Mouse (Mus musculus) v-Abl transformed pro-B cells (cell line): ENCODE results near the gene Slc6a6.

Source experiments
- in situ Hi-C, 2 experiments: fragments of 400-800 bp; cut with MboI; formaldehyde crosslinking; loops; one replicate each; pipeline ENCODE4 v1.15.1; 2025; ENCODE audit not compliant: unreplicated experiment in 2 of 2

Slc6a6 gene

DNA sequence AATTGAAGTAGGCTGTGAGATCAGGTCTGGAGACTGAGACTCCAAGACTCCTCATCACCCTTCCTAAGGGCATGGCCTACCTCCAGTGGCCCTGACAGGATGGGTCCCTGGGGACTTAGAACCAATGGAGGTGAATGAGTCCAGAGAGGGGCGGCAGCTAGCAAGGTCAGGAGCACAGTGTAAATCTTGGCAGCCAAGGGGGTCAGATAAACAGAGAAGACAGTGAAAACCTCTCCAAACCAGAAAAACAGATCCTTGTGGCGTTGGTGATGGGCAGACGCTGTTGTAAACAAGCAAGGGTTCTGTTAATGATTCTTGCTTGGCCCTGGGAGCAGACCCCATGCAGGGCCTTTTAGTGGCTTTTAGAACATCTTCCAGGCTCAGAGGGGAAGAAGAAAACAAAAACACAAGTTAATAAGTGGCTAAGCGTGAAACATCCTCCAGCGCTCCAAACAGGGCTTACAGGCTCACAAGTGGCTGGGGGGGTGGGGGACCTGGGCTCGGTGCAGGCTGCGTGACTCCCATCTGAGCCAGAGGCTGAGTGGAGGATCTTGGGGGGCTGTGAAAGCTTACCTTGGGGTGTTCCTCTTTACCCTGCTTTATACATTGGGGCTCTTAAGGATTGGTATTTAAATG, 62.2 kb downstream of the Slc6a6 start:
- in situ Hi-C loops = no loop called here

DNA sequence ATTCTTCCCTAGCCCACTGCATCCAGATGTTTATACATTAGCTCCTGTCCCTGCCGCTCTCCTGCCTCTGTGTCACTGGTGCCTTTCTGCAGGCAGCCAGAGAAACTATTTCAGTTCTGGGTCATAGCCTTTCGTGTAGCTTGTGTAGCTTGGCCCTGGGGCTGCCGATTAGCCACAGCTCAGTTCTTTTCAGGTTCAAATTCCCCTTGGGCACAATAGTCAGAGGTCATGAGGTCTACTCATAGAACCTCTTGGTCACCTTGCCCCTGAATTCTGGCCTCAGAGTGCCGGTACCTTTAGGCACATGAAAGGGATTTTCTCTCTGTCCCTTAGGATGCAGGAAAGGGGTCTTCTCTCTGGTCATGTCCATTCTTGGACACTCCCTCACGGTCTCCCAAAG, 62.9 kb downstream of the Slc6a6 start:
- in situ Hi-C loops = no loop called here

DNA sequence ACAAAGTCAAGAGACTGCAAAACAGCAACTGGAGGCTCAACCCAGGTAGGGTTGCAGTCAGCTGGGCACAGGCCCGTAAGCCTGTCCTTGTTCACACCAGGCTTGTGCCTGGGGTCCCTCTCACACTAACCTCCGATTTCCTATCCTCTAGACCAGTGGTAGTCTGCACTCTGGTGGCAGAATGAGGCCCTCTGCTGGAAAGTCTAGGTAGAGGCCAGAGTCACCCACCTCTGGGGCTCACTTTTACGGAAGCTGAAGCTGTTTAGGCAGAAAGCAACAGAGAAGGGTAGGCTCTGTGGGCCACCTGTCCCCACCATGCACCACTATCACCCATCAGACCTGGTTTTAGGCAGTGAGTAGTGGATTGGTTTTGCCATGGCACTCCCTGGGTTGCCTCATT, 67.1 kb downstream of the Slc6a6 start:
- in situ Hi-C loops = no loop called here

DNA sequence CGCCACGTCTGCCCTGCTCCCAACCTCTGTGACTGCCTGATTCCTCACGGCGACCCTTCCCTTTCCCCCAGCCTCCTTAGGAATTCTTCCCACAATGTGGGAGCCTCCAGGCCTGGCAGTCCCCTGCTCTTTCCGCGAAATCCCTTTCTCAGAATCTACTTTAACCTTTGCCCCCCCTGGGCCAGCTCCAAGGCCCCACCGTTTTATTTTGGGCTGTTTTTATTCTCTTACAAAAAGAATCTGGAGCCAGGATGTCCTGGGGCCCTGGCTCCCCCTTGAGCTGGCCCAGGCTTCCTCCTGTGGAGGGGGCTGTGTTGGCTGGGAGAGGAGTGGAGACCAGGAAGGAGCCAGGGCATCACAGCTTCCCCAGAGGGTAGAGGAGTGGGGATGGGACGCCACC, 69.0 kb downstream of the Slc6a6 start:
- in situ Hi-C loops = no loop called here

DNA sequence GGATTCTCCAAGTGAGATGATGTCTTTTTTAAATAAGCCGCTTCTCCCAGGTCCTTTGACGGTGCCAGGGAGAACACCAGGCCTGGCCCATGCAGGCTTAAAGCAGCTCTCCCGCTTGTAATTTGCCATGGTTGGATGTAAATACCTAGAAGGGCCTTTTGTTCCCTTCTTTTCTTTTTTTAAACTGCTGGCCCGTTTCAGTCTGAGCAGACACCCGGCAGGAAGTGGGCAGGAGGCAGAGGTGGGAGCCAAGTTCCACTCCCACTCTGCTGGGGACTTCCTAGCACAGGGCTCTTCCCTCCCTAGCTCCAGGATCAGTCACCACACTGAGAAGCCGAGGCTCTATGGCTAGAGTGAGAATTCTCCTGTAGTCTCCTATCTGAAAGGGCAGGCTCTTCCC, 70.2 kb downstream of the Slc6a6 start:
- in situ Hi-C loops = no loop called here

DNA sequence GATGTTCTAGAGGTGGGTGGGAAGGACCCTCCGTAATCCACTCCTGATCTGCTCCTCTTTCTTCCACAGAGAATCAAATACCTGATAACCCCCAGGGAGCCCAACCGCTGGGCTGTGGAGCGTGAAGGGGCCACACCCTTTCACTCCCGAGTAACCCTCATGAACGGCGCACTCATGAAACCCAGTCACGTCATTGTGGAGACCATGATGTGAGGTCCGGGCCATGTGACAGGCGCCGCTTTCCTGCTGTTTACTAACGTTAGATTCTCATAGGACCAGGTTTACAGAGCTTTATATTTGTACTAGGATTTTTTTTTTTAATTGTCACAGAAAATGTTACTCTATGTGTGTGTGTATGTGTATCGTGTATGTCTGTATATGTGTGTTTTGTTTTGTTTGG, 71.0 kb downstream of the Slc6a6 start:
- in situ Hi-C loops = no loop called here

DNA sequence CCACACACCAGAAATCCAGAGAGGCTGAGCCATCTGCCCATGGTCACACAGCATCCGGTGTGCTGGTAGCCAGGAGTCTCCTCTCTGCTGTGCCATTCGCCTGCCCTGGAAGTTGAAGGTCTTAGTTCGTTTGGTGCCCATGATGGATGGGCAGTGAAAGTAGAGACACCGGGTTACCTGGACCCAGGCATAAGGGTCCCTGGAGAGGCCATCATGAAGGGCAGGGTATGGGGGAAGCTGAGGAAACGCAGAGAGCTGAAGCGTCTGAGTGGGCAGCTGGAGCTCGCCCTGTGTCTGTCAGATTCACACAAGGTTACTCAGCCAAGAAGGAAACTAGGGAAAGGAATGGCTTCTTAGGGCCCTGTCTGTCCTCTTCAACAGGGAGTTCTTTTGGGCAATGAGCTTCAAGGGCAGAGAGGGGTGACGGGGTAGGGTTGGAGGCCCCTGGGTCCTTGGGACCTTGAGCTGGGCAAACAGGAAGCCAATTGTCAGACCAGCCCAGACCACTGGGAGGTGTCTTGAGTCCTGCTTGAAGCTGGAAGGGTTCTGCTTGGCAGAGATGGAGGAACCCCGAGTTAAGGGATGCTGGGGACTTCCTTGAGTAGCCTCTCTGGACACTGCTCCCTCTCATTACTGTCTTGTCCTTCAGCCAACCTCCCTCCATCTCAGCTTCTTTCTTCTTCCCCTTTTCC, 78.3 kb downstream of the Slc6a6 start:
- in situ Hi-C loops = no loop called here

DNA sequence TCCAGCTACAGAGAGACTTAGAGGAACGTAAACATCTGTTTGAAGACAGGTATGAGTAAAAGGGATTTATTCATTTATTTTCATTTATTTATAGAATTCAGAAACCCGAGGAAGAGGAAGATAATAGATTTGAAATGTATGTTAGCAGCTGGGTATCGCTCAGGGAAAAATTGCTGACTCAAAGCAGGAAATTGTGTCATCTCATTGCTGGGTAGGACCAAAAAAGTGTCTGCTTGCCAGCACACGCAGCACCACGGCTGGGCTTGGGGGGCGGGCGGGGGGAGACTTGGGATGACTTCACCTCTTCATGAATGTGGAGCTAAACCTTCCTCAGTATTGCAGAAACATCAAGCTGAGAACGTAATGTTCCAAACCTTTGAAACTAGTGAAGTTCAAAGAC, 83.7 kb downstream of the Slc6a6 start:
- in situ Hi-C loops = no loop called here

DNA sequence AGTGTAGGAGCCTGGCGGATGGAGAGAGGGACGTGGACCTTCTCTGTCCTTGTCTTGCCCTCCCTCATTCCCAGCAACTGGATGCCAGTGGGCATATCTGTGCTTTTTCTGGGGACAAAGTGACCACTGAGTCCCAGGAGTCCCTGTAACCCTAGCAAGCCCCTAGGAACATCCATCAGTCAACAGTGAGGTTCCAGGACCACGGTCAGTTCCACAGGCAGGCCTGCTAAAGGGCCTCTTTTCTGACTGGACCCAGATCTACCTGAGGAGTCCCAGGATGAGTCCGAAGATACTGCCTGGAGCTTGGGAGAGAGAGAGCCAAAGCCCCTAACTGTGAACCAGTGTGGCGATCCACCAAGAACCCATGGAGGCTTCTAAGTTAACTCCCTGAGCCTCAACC, 90.1 kb downstream of the Slc6a6 start:
- in situ Hi-C loops = no loop called here

DNA sequence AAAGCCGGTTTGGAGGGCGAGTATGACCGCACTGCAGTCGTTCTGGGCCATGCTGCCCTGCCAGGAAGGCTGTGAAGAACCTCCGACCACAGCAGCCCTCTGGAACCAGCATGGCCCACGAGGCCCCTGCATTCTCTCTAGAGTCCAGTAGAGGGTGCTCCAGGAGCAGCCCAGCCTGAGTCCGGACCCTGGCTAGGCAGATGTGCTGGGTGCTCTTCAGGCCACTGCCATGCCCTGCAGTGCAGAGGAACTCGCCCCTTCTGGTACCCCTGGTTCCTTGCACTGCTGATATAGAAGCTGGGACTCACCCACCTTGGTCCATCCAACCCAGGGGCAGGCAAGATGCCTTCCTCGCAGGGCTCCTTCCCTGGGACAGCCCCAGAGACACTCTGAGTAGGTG, 92.7 kb downstream of the Slc6a6 start:
- in situ Hi-C loops = loop anchor here (5.0 kb wide), 2 partner anchors 291 to 491 kb away; no protein-coding TSS in a partner anchor

DNA sequence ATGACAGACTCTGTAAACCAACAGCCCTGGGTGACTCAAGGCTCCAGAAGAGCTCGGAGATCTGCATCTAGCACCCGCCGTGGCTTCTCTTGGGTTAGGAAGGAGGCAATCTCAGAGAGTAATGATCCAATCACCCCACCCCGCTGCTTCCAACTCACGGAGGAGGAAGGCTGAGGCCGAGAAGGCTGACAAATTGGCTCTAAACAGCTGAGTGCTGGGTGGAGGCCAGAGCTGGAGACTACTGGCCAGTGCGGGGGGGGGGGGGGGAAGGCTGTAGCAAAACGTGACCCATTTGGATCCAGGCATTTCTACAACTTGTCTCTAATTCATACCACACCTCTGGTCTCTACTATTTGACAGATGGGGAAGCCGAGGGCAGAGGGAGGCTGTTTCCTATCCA, 95.4 kb downstream of the Slc6a6 start:
- in situ Hi-C loops = loop anchor here (5.0 kb wide), 2 partner anchors 288 to 488 kb away; no protein-coding TSS in a partner anchor

DNA sequence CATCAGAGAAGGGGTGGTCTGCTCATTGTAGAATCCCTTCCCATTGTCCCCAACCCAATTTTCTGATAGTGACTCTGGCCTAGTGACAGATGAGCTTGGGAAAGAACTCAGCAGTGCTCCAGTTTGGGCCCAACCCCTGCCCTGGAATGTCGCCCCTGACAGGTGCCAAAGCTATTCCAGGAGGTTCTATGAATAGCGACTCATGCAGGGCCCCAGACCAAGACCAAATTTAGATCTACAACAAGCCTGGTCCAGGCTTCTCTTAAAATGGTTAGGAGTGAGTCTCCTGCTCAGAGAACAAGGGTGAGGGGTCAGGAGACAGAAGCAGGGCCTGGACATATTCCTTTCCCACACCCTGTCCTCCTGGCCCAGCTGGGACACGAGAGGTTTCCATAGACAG, 101.2 kb downstream of the Slc6a6 start:
- in situ Hi-C loops = no loop called here

DNA sequence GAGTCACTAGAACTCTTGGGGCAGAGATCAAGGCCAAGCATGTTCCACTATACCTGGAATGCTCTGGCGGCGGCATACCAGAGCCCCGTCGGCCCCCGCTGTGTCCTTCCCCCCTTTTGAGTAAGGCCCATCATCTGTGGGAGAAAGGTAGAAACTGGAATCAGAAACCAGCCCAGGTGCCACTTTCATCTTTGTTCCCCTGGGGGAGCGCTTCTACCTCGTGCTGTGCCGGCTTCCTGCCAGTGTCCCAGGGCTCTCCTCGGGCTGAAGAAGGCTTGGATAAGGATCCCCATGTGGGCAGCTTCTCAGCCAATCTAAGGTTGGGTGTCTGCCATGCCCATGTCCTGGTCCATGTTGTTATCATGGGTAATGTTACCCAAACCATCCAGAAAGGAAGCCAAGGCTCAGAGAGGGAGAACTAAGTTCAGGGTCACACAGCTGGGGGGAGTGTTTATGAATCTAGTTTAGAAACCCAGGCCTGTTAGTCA, 104.5 kb downstream of the Slc6a6 start:
- in situ Hi-C loops = no loop called here

DNA sequence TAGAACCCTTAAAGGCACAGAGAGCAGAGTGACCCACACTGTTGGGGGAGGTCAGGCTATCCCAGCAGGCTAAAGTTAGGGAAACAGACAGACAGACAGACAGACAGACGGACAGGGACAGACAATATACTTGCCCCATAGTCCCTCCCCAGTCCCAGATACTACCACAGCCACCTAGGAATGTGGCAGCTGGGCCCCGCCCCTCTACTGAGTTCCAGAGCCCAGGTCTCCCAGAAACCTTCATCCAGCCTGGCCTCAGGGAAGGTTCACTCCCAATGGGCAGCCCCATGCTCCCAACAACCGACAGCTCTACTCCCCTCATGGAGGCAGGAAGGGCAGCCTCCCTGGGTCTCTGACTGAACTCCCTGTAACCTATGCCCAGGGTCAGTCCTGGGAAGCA, 111.8 kb downstream of the Slc6a6 start:
- in situ Hi-C loops = no loop called here

DNA sequence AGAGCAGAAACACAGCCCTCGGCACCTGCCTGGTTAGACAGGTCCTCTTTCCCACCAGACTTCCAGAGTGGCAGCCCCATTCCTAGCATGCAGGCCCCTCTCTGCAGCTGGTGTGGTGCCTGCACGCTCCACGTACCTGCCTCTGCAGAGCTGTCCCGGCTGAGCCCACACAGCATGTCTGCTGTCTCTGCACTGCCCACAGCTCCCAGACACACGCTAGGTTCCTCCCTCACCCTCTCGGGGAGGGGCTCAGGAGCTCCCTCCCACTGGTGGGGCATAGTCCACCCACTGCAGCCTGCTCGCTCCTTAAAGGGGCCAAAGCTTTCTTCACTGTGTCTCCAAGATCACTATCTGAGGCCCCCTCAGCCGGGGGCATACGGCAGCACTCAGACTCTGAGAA, 112.2 kb downstream of the Slc6a6 start:
- in situ Hi-C loops = no loop called here

DNA sequence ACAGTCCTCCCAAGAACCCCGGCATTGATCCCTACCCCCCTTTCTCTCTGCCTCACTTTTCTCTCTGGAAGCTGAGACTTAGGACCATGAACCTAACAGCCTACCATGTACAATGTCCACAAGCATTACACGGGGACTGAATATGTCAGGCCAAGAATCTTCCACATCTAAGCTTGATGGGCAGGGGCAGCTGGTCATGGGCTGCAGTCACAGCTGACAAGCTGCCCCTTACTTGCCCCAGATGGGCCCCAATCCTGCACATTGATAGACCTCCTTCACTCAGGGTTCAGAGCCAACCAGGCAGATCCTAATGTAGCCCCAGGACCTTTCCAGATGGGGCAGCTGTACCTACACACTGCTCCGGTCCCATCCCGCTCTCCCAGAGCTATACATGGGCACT, 112.9 kb downstream of the Slc6a6 start:
- in situ Hi-C loops = no loop called here

DNA sequence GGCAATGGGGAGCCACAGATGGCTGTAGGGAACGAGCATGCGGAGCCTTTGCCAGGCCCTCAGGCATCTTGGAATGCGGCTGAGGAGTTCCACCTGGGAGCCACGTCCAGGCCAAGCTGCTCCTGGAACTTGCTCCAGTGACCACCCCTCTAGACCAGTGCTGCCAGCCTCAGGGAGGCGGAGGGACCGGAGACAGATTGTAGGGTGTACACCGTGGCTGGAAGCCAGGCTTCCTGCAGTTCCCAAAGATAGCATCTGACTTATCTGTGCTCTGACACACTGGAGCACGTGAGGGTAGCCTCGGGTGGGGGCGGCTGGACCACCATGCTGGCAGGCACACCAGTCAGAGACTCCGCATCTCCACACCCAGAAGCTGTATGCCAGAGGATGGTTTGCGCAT, 114.6 kb downstream of the Slc6a6 start:
- in situ Hi-C loops = no loop called here

DNA sequence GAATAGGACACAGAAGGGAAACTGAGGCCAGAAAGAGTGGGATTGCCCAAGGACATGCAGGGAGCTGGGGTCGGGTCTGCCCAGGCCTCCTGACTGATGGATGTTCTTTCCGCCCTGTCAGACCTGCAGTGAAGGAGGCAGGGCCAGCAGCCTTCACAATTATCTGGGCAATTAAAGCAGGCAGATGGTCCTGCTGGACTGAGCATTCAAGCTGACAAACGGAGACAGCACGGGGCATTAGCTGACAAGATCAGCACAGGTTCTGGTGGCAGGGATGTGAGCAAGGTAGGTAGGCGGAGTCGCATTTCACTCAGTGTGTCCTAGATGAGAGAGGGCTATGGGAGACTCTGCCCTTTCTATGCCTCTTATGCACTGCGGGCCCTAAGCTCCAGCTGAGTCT, 120.3 kb downstream of the Slc6a6 start:
- in situ Hi-C loops = no loop called here

DNA sequence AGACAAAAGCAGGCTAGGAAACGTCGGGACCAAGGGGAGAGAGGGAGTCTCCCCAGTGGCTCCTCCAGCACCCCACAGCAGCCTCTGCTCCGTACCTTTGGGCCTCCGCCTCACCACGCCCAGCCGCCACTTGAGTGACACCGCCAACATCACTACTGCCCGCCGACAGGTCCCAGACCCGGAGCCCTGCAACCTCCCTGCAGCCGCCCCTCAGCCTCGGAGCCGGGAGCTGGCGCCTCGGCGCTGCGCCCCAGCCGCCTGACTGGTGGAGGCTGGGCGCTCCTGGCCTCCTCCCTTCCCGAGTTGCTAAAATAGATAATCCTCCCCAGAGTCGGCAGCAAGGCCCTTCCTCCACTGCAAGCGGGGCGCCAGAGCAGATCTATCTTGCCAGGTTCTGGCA, 123.3 kb downstream of the Slc6a6 start:
- in situ Hi-C loops = no loop called here

DNA sequence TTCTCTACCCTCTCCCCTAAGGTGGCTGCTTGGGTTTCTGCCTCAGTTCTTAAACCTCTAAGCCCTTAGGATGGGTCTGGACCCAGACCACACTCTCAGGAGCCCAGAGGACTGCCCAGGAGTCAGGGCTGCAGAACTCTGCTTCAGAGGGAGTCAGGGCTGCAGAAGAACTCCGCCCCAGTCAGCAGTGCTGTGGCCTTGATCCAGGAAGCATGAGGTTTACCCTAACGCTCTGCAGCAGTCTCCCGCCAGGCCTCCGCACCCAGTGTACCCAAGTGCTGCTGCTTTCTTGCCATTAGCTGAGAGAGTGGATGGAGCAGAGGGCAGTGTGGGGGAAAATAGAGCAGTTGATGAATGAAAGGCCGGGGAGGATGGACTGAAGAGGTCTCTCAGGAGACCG, 124.2 kb downstream of the Slc6a6 start:
- in situ Hi-C loops = no loop called here
